Mouse (Mus musculus): ENCODE results near the gene Lactb. TPM values are rescaled to one million over a fixed set of nuclear protein-coding genes. Genes with fewer than 3 reads are reported as not detected.
"Not testable (repeated sequence)": the region's sequence is repeated elsewhere in the genome, so short reads cannot be mapped to it uniquely, and the experiment has no call there.

Lactb gene
- total RNA-seq, 2 experiments from 2014 or later: 20.9 to 21.6 TPM

DNA sequence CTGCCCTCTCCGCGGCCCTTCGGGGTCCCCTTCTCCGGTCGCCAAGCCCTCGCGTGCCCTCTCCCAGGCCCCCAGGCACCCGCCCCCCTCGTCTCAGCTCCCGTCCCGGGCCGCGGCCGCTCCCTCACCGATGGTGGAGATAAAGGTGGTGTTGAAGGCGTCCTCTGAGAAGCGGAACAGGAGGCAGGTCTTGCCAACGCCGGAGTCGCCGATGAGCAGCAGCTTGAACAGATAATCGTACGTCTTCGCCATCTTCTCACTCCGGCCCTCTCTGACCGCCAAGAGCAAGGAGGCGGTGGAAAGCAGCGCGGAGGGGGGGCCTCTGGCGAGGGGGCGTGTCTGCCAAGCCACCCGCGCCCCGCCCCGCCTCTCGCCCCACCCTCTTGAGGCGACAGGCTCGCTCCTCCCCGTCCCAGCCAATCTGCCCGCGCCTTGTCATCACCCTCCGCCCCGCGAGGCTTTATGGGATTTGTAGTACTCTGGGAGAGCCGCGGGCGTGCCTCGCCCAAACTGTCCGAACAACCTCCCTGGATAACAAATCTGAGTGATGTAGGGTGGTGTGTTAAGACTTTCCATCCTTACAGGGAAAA is 55.8 kb downstream of the Lactb start, which contains the start of gene Rab8b:
TSS of gene Rab8b (minus strand) at position 306 of the 590 bp plus-strand sequence.
- peak; percentile 98 for DNase-seq

DNA sequence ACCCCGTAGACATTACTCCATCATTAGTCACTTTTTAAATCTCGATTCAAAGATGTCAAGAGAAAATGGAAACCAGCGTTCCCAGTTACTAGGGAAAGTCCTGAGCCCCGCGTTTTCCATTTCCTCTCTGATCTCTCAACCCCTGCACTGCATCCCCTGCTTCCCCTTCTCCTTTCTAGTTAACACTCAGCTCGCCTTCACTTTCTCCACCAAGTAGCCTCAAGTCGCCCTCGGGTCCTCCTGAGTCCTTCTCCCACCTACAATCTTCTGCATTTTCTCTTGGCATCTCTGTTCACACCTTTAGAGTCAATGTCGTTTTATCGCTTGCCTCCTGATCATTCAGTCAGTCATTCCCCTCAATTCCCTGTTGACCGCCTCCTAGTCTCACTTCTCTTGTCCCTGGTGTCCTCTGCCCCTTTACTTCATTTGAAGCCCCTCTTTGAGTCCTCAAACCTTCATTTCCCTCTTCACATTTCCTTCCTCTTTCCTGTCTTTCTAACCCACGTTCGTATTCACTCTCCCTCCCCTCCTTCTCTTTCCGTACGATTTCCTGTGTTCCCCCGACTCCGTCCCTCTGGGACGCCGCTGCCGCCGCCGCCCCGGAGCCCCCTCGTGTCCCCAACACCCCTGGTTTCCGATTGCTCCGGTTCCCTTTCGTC is 56.5 kb downstream of the Lactb start:
- DNase-seq: peak; percentile 11

DNA sequence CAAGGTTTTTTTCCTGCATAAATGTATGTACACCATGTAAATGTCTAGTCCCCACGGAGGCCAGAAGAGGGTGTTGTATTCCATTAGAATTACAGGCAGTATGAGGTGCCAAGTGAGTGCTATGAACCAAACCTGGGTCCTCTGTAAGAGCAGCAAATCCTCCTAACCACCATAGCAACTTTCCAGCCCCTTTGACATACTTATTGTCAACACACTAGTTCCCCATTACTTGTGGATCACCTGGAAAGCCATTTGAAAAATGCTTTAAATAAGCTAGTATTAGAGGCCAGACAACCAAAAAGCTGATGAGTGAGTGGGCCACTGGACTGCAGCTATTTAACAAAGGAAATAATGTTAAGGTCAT is 57.4 kb downstream of the Lactb start:
- no peak for DNase-seq

DNA sequence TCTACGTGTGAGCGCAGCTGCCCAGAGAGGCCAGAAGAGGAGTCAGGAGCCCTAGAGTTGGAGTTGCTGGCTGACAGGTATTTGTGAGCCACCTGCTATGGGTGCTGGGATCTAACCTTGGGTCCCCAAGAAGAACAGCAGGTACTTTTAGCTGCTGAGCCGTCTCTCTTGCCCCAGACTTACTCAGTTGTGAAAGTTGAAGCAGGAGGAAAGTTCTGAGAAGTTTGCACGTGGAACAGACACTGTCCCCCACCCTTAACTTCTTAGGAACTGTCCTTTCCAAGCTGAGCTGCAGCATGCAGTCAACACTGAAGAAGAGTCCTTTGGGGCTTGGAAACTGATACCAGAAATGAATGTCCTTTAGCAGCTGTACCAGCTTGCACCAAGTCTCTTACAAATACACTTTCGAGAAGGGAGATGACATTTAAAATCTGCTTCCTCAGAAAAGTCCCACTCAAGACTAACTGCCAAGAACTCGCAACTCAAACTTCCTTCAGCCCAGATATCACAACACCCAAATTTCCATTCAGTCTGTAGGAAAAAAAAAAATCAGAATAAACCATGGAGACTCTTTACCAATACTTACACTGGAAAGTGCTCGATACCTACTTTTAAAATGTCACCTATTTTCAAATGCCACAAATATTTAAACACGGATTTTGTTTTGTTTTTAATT is 57.9 kb downstream of the Lactb start:
- no peak for DNase-seq

DNA sequence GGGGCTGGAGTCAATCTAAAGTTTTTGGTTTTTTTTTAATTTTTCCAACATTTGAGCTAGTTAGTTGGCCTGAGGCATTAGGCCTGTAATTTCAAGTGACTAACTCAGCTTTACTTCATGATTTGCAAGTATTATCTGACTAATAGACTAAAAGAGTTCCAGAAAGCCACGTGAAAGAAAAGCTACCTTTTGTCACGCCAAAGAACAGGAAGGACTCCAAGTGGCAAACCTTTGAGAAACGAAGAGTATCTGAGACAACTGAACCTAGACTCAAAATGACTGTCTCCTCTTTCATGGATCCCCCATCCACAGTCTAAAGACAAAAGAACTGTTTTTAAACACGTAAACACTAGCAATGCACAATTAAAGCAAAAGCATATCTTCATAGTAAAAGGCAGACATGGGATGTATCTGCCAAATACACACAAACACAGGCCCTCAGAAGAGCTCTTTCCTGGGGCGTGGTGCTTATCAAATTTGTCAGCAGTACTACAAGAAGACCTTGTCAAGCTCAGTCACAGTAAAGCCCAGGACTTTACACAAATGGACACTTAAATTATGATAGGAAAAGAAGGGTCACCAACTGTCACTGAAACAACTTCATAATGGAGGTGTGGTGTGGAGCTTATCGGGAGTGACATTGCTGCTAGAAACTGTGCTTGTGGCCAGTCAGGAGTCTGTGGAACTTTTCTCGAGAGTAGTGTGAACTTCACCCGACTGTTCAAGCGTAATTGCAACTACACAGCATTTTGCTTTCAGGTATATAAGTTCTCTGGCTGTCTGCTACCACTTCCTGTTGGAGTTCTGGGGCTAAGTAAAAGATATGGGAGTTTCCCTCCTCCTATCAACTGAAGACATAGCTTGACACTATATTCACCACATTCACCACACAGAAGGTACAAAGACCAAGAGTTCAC is 59.2 kb downstream of the Lactb start:
- no peak for DNase-seq

DNA sequence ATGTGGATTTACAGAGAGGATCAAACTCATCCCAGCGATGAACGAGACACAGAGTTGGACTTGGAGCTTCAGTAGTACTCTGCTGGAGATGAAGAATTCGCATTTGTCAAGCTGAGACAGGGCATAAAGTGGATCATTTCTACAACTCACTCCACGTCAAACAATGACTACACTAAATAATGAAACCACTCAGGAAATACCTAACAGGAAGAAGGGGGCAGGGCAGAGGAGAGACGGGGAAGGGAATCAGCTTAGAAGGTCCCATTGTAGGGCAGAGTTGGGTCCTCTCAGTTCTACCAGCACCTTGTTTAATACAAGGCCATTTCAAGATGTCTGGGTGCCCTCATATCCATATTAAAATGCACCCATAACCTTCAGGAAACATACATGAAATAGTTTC is 59.9 kb downstream of the Lactb start:
- no peak for DNase-seq

DNA sequence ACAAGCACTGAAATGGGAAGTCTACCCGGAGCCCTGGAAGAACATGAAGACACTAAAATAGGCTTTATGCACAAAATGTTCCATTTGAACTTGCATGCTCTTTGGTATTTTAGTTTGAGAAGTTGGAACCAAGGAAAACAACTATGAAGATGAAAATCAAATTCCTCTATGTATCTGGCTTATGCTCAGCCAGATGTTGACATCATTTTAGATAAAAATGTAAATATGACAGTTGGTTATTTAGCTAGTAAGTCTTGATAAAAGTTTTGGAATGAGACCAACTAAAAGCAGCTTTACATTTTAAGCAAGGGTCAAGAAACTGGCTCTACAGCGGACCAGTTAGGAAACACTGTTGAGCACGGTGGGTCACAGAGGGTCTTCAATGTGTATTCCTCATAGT is 60.7 kb downstream of the Lactb start:
- DNase-seq: no peak

DNA sequence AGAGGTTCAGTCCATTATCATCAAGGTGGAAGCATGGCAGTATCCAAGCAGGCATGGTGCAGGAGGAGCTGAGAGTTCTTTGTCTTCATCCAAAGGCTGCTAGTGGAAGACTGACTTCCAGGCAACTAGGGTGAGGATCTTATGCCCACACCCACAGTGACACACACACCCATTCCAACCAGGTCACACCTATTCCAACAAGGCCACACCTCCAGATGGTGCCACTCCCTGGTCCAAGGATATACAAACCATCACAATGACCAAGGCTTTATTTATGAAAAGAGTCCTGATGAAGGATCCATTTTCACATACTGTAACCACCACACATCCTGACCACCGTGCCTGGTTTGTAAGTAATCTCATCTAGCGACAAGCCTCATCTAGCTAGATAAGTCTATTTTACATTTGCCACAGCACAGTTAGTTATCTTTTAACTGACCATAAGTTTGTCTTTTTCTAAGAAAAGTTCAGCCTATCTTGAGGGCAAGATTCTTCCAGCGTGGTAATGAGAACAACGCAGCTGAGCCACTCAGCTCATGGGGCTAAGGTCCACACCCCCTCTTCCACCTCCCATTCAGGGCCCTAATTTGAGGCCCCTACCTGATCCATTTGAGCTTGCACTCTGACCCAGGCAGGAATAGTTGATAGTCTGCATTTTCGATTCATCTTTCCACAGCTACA is 61.9 kb downstream of the Lactb start:
- not testable (repeated sequence) for DNase-seq

DNA sequence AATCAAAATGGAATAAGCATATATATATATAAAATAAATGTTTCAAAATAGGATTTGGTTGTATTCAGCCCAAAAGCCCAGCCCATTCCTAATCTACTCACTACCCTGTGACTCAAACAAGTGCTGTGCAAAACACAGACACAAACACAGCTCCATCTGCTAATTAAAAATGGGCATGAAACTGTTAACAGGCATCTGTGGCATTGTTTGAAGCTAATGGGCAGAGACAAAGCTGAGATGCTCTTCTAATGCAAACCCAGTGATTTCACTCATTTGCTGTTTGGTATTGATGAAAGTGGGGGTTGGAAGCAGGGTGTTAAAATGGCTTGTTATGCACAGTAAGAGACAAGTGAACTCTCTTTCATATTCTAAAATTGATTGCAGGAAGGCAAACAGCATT is 63.0 kb downstream of the Lactb start:
- no peak for DNase-seq

DNA sequence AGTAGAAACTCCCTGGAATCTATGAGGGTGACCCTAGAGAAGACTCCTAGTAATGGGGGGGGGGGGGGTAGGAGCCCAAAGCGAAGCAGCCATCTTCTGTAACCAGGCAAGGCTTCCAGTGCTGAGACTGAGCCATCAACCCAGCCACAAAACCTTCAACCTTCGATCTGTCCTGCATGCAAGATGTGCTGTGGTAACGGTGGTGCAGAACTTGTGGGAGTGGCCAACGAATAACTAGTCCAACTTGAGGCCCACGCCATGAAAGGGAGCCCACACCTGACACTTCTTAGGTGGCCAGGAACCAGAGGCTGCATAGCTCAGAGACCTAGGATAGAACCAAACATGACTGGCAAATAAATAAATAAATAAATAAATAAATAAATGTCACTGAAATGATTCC is 64.6 kb downstream of the Lactb start:
- no peak for DNase-seq

DNA sequence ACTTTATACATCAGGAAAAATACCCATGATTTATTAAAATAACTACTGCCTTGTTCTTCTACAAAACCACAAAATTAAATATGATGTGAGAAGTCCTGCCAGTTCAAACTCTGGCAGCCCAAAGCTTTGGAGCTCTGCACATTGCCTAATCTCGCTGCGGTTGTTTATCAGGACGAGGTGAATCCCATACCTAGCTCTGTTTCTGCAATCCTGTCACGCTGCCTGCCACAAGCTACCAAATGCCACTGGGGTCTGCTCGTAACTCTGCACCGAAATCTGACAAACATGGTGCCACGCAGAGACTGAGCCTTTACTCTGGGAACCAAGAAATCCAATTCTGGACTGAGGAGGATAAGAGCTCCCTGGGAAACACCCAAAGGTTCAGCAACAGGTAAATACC is 65.4 kb downstream of the Lactb start:
- DNase-seq: no peak

DNA sequence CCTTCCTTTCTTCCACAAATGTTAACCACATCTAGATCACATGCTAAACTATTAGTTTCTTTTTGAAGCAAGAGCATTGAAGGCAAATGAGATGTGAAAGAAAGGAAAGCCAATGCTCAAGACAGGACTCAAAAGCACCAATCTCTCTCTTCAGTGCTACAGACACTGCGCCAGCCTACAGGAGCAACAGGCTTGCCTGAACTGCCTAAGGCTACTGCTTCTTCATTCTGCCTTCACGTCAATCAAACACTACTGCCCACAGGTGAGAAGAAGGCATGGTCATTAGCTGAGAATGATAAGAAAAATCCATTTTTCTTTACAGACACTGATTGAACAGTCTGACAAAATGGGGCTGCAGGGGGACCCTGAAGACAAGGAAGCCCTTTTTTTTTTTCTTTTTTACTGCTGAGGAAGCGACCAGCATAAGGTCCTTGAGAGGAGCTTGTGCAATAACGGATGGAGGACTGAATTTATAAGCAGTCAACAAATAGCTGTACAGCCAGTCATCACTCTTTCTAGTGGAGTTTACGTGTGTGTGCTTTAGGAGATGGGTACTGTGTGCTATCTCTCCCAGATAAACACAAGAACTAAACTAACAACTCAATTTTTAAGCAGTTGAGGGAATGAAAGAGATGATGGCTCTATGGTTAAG is 67.4 kb downstream of the Lactb start:
- DNase-seq: no peak

DNA sequence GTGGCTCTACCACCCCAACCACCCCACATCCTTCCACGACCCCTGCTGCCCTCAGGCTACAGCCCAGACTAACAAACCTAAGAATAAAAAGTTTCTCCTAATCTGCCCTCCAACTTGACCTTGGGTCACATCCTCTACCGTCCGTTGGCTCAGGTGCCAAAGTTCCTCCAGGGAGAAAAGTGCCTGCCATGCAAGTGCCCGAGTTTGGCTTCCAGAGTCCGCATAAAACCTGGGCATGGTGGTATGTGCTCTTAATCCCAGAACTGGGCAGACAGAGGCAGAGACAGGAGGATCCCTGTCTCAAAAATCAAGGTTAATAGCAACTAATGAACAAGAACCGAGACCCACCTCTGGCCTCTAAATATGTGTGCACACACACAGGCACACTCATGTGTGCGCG is 68.2 kb downstream of the Lactb start:
- DNase-seq: no peak

DNA sequence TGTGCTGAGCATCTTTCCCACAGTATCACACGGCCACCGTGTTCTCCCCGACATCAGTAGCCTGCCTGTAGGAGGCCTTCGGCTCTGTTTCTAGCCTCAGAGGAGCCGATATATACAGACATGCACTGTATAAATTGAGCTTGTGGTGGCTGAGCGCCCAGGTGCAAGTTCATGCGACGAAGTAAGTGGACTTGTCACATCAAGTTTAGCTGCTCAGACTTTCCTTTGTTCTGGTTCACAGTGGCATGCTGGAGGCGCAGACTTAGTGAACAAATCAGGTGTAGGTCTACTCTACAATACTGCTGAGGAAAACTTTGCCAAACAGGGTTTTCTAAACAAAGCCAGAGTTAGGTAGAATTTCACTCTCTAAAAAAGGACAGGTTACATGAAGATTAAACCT is 69.3 kb downstream of the Lactb start:
- no peak for DNase-seq

Other genes starting within 250 kb of the Lactb start
- gene Aph1b, start 180.0 kb downstream of the Lactb start, total RNA-seq (2021): 1 to 10 TPM; 6.1 to 6.2 TPM
- gene Gm10647, start 178.4 kb downstream of the Lactb start, total RNA-seq (2021): under 1 TPM; 0.20 to 0.38 TPM
- gene Aph1c, start 140.8 kb downstream of the Lactb start, total RNA-seq (2021): 1 to 10 TPM; 1.2 to 1.8 TPM
- 10 to 100 TPM; 17.8 to 18.5 TPM for gene Rab8b, start 55.8 kb downstream of the Lactb start, total RNA-seq (2021)
- gene Rps27l, start 29.4 kb downstream of the Lactb start, total RNA-seq (2021): 100 to 1,000 TPM; 253 to 256 TPM
- gene Tpm1, start 73.9 kb upstream of the Lactb start, total RNA-seq (2021): 1,000 to 10,000 TPM; 7,269 to 8,107 TPM

All from heart, postnatal 4 days (tissue).